Mouse (Mus musculus) adrenal gland, adult (tissue): ENCODE measurements at regions not wholly inside any gene's neighbourhood (a gene's known extent, or its start where the extent isn't known, plus 50 kb on each side); places are given as distances from the start of the nearest gene placed in this dataset.

ENCODE experiments used
- DNase-seq, 2 experiments: peaks; one replicate each; pipeline ENCODE4 v3.0.0; 2022 to 2023; ENCODE audit warnings: low spot score in 1 of 2; ENCODE audit not compliant: inconsistent age in 2 of 2

DNA sequence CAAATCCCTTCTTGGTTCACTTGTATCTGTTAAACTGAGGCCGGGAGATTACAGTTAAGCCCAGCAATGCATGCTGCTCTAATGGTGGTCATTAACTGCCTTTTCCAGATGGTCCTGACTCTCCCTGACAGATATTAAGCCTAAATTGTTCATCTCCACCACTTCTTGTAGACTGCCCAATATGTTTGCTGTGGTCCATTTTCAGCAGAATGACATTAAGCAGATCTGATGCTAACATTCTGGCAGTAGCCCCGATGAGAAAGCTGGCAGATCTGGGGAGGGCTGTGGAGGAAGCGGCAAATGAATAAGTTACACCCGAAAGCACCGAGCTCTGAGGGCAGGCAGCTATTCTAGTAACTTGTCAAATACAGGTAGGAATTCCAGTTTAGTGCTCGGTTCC is 123.5 kb upstream of the Cdh6 start:
- no peak for DNase-seq

DNA sequence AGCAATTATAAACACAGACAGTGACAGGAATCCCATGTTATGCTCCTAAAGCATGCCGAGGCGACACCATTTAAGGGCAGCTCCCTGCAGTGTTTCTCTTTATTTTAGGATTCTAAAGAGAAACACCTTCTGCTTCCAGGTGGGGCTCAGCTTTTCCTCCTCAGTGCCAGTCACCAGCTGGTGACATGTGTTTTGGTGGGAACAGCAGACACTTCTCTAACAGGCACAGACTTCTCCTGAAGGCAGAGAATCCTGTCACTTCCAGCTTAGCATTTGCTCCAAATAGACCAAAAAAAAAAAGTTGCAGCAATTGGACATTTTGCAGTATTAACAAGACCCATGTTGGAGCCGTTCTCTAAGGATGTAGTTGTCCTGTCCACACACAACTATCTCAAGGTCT is 115.6 kb upstream of the Cdh6 start:
- DNase-seq = no peak

DNA sequence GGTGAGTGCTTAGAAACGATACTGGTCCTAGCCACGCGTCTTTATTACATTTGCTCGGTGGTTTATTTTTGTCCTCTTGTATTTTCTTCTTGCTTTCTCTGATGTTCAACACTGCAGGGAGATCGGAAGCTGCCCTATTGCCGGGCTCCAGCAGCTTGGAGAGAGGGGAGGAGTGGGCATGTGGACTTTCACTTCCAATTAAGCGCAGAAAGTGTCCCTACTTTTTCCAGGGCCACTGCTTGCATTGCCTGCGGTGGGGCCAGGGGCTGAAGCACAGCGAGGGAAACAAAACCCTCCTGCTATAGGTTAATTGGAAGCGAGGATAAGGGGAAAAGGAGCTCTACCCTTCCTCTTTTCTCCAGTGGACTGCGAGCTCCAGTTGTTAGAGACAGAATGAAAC is 114.4 kb upstream of the Cdh6 start:
- no peak for DNase-seq

DNA sequence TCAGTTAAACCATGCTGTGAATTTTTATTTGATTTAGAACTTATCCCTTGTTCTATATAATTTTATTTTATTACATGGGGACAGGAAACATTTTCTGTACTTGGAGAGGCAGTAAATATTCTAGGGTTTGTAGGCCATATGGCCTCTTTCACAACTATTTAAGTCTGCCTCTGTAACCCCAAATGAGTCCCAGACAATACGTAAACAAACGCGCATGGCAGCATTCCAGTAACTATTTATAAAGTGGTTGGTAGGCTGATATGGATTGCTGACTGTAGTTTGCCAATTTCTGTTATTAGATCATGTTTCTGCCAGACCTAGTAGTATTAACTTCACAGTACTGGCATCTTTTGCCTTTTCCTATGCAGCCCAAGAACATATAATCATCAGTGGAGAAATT is 111.9 kb upstream of the Cdh6 start:
- DNase-seq = no peak

DNA sequence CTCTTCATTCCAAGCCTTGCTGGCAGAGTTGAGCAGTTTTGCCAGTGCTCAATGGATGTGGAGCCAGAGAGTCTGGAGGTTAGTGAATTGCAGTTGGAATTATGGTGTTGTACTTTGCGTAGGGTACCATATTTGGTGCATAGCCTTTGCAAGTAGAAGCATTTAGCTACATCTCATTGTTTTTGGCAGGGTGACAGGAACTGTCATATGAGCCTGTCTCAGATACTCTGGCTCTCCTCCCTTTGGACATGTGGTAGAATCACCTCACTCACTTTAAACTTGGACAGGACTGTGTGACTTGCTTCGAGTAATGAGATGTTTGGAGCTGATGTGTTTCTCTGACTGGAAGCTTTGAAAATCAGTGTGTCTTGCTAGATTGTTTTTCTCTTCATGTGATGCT is 110.7 kb upstream of the Cdh6 start:
- DNase-seq = no peak

DNA sequence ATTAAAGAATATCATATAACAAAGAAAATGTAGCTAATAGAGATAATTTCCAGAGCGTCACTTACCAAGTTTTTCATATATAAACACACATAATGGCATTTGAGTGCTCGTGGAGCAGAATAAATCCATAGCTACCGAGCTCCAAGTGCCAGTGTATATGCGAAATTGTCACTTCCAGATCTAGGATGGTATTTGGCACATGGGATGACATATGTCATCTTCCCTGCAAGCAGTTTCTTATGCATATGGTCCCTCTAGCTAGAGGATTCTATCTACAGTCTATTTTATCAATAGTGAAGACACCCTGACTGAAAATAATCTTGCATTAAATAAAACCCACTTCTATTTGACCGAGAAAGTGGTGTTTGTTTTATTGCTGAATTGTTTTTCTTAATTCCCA is 109.6 kb upstream of the Cdh6 start:
- no peak for DNase-seq

DNA sequence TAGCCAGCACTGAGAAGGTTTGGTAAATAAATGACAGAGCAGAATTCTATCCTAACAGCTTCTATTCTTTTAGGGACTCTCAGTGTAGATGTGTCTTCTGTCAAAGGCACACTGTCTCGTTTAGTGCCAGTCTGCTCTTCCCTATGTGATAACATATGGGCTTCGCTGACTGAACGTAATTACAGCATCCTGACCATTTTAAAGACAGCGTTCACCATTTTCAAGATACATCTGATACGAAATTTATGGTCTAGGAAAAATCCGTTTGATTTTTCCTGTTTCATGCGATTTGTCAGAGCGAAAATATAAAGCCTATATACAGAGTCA is 103.4 kb upstream of the Cdh6 start:
- no peak for DNase-seq

DNA sequence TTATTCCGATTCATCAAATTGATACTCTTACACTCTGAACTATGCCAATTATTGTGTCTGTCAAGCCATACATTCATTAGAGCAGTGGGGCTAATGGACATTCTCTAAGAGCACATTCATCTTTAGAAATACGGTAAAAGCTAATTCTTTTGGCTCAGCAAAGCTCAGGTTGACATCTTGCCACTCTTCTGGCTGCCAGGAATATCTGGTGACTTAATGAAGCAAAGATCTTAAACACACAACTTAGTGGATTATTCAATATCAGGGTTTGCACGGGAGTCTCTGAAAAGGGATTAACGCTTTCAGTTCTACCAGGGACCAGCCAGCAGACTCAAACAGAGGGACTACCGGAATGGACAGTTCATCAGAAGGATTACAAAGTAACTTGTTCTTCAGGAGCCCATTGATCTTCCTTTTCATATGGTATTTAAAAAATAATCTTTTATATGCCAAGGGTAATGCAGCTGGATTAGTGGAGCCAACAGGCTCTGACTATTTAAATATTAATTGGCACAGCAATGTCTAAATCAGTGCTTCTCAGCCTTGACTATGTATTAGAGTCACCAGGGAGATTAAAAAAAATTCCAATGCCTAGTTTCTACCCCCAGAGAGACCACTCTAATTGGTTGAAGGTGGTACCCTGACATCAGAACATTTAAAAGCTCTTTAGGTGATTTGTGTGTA is 102.9 kb upstream of the Cdh6 start:
- DNase-seq = no peak

DNA sequence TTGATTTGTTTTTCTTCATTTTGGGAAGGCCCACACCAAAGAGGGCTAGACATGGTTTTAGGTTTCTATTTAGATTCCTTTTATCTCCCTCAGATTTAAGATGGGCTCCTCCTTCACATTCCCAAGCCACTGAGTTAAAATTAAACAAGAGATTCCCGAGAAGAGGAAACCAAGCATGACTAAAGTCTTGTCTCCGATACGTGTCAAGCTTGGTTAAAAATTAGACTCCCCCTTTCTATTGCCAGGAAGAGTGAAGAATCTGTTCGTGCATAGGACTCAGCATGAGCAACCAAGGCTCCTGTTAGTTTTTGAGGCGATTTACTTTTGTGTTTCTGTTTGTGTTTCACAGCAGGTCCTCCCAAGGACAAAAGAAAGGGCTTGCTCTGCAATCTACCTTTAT is 101.9 kb upstream of the Cdh6 start:
- DNase-seq = no peak

DNA sequence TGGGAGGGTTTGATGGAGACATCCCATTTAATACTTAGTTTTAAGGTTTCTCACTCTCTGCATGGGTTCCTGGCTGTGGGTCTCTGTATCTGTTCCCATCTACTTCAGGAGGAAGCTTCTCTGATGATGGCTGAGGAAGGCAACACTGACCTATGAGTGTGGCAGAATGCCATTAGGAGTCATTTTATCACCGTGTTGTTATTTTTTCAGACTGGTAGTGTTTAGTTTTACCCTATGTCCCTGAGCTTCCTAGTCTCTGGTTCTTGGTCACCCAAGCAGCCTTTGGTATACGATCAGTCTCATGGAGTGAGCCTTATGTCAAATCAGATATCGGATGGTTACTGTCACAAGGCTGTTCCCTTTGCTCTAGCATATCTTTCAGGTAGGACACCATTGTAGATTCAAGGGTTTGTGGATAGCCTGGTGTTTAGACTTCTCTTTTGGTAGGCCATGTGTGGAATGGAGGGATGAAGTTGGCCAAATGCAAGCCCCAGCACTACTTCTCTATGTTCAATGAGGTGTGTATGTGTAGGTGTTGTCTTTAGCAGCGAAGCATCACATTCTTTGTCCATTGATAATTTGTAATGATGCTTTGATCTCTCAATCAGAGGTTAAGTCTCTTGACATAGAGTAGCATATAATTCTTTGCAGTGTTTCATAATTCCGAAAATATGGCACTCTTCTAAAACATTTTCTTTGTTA is 101.0 kb upstream of the Cdh6 start:
- no peak for DNase-seq

DNA sequence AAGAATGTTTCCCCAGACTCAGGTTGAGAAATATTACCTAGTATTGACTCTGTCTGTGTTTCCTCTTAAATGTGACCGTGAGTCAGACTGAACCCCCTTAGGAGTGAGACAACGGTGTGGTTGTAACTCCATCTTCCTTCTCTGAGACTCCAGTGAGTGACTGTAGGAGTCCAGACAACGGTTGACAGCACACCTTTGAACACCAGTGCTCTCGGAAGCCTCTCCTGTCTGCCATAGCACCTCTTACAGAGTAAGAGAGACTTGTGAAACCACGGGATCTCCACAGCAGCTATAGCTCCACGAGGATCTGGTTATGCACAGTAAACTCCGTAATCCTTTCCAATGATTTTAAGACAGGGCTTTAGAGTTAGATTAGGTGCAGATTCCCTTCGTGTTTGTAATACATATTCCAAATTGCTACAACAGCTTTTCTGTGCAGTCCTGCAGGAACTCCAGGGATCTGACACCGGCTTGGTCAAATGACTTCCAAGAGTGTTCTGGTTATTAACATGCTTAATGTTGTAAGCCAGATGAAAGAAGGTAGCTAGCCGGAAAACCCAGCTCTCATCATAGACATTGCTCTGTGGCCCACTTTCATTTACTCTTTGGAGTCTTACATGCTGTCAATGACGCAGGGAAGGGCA is 72.7 kb upstream of the Cdh6 start:
- DNase-seq = no peak

DNA sequence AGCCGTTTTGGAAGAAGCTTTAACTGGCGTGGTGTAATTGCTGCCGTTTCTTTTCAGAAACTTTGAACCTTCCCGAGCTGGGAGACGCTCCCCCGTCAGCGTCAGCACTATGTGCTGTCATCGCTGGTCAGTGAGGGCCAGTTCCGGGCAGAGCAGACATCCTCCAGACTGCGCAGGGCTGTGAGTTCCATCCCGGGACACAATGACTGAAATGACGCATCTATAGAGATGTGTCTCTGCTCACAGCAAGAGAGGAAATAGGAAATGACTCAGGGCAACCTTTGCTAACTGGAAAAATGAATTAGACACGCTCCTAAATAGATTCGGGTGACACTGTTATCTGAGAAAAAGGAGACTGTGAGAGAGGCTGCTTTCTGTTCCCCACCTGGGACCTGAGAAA is 70.8 kb upstream of the Cdh6 start:
- DNase-seq = peak; percentile 4 to 21

DNA sequence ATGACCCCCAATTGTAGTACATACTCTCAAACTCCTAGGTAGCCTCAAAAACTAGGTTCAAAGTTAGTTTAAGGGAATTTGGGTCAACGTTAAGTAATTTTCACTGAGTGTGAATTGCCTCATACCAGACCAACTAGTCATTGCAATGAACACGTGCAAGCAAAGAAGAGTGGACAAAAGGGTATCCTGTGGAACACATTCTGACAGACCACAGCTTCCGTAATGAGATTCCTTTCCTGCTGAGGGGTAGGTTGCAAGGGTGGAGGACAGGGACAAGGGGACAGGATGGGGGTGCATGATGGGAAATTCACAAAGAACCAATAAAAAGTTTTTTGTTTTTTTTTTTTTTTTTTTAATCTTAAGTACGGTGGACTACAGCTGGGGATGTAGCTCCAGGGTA is 70.1 kb upstream of the Cdh6 start:
- DNase-seq = no peak

DNA sequence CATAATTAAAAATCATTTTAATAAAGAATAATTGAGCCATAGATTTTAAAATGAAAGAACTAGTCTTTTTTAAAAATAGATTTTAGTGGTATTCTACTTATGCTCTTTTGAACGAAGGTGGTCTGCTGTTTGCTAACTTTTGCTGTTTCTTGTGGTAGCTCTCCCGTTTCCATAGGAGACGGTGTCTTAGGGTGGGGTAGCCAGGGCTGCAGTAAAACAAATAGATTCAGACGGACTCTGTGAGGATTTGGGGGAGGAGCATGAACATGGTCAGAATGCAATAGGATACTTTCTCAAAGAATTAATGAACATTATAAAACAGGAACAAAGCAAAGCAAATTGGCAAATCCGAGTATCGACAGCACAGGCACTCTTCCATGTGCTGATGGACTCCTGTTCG is 67.5 kb upstream of the Cdh6 start:
- no peak for DNase-seq

DNA sequence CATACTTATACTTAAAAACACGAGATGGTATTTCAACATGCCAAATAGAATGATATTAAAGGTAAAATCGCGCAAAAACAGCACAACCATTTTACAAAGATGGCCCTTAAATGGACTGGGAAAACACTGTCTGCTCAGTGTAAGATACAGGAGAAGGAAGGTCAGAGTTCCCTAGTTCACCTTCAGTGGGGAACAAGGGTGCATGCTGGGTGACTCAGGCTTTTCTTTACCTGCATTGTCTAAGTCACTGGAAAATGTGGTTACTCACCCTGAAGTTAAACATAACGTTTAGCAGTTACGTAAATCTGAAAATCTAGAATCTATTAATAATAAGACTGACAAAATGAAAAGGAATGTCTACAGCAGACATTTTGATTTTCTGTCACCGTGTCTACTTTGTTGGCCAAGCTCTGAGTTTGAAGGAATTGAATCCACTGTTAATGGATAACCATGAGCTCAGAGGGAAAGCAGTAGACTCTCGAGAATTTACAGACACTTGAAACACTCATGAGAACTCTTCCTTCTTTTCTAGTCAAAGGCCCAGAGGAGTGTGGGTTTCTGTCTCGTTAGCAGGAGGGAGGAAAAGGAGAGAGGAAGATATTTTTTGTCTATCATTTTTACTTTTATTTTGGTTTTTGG is 63.5 kb upstream of the Cdh6 start:
- DNase-seq = no peak

DNA sequence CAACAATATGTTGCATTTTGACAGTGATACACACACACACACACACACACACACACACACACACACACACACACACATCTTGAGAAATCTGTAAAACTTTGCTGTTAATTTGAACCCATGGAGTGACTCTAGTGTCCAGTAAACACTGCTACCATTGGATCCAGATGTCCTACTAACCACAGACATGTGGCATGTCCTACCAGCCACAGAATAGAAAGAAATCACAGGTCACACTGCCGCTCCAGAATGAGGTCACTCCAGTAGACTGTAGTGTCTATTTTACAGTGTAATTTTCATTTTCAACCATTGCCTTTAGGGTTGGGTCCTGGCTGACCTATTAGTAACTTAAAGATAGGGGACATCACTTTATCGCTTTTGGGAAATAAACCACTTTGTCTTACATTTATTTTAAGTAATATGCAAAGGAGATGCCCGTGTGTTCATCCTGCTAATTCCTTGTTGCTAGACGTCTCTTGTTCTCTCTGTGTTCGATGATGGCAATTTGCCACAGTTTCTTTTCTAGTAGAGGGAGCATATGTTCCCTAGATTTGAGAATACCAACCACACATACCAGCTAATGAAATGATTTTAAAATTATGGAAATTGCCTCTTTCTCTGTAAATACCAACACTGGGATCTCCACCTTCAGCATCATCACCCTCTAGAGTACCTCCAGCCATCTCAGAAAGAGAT is 59.2 kb upstream of the Cdh6 start:
- no peak for DNase-seq

DNA sequence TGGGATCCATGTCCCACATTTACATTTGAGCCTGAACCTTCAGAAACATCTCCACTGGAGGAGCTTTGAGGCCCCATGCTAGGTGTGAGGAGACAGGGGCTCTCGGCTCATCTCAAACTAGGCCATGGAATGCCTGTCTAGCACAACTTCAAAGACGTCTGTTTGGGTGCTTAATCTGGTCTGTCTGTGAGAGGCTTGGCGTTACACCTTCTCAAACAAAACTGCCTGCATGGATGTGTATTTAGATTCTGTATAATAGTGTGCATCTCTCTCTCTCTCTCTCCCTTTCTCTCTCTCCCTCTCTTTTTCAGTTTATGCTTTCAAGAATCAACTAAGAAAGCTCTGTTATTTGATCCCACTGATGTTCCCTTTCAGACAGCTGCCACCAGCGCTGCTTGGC is 58.1 kb upstream of the Cdh6 start:
- DNase-seq = no peak

DNA sequence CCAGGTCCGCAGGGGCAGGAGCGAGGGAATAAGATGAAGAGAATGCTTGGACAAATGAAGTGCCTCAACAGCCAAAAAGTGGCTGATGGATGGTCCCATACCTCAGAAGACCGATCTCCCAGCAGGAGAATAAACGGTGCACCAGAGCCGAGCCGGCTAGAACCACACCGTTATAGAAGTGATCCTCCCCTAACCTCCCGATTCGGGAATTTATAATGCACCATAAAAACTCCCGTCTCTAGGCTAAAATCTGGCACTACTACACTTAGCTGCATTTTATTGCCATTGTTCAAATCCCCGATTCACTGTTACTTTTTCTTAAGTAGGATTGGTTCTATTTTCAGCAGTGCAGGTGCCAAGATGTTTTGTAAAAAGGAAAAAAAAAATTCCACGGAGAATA is 54.6 kb upstream of the Cdh6 start:
- DNase-seq = no peak
